Mouse (Mus musculus) frontal cortex, adult 2 months (tissue): ENCODE results near the gene Epas1. TPM values are rescaled to one million over a fixed set of nuclear protein-coding genes. Genes with fewer than 3 reads are reported as not detected.

ENCODE experiments used
- DNase-seq, 2 experiments: peaks; one replicate each; pipeline ENCODE4 v3.0.0; 2022; ENCODE audit warnings: low spot score in 1 of 2; ENCODE audit errors: extremely low spot score in 1 of 2
- polyA plus RNA-seq: library from polyadenylated mRNA; depleted of rRNA; stranded (reverse); fragments of >200 nt; gene quantifications from 2 replicates; pipeline ENCODE4 v1.2.3, GENCODE M21; 2012

Gene Epas1
- polyA plus RNA-seq, 1 experiment, result 80.9 TPM

DNA sequence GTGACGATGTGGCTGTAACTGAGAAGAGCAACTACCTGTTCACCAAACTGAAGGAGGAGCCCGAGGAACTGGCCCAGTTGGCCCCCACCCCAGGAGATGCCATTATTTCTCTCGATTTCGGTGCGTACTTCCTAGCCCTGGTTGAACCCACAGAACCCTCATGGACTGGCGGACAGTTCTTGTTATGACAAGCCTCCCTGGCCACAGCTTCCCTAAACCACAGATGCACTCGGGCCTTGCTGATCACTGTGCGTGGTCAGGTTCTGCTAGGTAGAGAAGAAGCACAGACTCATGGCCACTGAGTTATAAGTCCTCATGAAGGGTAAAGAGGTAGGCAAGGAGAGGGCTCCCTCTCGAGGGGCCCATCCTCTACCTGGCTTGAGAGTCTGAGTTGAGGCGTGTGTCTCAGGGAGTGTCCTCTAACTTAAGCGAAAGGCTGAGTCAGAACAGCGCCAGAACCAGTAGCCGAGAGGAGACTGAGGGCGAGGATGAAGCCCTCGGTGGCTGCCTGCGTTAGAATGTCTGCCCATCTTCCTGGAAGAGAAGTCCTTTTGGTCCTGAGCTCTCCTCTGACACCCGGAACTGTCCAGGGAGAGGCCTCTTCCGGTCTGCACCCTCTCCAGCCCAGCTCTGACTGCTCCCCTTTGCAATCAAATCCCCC is 71.1 kb downstream of the Epas1 start:
- no peak for DNase-seq

DNA sequence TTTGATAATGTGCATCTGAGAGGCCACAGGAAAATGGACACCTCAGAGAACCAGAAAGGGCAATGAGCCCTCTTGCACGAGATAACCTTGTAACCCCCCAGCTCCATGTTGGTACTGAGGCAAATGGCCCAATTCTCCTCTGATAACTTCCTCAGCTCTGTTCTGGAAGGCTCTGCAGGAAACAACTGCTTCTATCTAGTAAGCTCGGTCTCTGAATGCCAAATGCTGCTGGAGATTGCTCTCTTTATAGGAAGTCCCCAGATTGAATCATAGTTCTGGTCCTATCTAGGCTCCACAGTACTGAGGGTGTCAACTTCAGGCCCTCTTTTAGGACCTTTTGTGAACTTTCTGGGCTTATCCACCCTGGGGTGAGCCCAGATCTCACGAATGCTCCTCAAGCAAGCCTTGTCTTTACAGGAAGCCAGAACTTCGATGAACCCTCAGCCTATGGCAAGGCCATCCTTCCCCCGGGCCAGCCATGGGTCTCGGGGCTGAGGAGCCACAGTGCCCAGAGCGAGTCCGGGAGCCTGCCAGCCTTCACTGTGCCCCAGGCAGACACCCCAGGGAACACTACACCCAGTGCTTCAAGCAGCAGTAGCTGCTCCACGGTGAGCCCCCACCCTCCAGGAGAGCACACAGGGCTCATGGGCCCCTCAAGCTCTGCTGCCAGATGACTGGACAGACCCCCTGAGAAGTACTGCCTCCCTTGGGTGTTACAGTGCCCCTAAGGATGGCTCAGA is 71.8 kb downstream of the Epas1 start:
- DNase-seq, result no peak

DNA sequence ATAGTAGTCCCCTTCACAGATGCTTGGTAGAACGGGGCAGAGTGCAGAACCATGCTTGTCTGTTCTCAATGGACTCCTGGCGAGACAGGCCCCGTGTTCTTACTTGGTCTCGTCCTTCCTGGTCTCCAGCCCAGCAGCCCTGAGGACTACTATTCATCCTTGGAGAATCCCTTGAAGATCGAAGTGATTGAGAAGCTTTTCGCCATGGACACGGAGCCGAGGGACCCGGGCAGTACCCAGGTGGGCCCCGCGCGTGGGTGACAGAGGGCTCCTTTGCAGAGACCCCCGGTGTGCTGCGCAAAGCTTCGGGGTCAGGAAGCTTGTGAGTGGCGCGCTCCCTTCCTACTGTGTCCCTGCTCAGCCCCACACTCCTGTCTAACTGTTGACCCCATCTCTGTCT is 72.9 kb downstream of the Epas1 start:
- DNase-seq, result no peak

DNA sequence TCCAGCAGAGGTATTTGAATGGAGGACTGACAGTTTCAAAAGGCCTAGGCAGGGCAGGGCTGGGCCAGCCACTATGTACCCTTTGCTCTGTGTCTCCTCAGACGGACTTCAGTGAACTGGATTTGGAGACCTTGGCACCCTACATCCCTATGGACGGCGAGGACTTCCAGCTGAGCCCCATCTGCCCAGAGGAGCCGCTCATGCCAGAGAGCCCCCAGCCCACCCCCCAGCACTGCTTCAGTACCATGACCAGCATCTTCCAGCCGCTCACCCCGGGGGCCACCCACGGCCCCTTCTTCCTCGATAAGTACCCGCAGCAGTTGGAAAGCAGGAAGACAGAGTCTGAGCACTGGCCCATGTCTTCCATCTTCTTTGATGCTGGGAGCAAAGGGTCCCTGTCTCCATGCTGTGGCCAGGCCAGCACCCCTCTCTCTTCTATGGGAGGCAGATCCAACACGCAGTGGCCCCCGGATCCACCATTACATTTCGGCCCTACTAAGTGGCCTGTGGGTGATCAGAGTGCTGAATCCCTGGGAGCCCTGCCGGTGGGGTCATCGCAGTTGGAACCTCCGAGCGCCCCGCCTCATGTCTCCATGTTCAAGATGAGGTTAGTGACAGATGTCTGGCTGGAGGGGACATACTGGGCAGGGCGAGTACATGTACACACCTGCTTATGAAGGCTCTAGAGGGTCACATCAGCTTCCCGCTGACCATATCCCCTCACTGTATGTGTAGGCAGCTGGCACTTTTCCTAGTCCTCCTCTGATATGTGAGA is 74.1 kb downstream of the Epas1 start:
- no peak for DNase-seq

DNA sequence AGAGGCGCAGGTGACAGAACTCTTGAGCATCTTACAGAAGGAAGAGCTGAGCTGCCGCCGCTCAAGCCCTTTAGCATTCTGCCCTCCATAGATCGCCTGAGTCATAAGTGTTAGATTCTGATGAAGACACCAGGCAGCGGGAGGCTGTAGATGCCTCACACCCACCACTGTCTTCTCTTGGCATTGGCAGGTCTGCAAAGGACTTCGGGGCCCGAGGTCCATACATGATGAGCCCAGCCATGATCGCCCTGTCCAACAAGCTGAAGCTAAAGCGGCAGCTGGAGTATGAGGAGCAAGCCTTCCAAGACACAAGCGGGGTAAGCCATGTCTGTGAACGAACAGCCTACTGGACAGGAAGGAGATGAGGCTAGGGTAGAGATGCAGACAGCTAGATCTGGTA is 75.0 kb downstream of the Epas1 start:
- no peak for DNase-seq

DNA sequence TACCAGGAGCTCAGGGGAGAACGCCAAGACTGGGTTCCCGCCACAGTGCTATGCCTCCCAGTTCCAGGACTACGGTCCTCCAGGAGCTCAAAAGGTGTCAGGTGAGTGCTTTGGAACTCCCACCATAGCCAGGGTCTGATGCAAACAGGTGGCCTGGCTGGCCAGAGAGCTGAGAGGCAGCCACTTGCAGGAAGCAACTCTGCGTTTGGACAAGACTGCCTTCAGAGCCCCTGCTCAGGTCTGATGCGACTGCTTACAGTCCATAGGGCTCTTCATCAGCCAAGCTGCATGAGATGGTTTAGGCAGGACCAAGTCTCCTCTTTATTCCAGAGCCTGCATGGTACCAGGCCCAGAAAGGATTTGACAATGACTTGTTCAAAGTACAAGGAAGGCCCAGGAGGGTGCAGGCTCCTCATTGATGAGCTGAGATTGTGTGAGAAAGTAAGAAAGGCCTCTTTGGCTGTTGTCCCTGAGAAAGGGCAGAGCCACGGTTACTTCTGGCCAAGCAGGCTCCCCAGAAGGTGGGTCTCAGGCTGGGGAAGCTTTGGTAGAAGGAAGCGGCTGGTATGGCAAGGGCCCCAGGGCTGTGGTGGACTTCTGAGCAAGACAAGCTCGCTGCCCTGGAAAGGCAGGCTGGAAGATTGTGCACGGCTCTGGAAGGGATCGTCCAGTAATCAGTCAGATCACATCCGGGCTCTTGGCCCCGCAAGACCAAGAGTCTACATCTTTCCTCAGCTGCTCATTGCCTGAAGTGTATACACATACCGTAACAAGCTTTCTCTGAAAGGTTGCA is 76.1 kb downstream of the Epas1 start:
- DNase-seq, result no peak

DNA sequence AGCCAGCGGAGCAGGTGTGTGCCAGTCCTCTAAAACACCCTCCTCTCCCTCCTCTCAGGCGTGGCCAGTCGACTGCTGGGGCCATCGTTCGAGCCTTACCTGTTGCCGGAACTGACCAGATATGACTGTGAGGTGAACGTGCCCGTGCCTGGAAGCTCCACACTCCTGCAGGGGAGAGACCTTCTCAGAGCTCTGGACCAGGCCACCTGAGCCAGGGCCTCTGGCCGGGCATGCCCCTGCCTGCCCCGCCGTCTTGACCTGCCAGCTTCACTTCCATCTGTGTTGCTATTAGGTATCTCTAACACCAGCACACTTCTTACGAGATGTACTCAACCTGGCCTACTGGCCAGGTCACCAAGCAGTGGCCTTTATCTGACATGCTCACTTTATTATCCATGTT is 77.4 kb downstream of the Epas1 start:
- no peak for DNase-seq

DNA sequence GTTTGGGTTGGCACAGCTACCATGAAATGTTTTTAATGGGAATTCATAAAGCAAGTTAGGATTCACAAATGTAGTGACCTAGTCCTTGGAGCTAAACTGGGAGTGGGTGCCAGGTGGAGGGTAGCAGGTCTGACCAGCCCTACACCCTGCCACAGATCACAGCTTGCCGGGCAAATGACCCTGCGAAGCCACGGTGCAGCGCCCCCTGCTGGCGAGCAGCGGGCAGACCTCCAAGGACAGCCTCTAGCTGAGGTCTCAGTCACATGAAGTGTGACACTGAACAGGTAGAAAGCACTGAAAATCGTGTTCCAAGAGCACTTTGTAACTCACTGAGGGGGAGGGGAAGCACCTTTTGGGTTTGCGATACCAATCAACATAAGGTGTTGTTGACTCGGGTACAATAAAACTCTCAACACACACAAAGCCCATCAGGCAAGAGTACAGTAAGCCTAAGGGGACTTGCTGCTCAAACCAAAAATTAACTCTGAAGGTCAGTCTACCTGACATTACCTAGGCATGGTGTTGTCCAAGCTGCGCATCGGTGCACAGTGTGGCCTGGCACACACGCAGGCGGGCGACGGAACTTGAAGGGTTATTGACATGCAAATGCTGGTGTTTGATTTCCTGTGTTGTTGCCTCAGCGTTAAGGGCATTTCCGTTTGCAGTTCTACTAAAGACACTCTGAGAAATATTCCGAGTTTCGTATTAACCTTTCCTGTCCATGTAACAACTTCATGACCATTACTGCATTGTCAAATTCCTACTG is 79.2 kb downstream of the Epas1 start:
- no peak for DNase-seq

DNA sequence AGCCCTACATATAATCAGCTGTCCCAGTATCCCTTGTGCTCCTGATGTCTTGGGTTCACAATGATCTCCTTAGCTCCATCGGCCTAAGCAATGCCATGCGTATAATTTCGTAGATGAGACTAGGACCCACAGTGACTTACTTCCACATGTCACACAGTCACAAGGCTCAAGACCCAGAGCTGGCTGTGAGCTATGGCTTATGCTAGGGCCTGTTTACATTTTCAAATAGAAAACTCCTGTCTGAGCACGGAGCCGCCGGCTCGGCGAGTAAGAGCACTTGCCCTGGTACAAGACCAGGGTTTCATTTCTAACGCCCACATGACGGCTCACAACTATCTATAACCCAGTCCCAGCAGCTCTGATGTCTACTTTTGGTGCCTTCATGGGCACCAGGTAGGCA is 80.4 kb downstream of the Epas1 start:
- DNase-seq, result no peak

DNA sequence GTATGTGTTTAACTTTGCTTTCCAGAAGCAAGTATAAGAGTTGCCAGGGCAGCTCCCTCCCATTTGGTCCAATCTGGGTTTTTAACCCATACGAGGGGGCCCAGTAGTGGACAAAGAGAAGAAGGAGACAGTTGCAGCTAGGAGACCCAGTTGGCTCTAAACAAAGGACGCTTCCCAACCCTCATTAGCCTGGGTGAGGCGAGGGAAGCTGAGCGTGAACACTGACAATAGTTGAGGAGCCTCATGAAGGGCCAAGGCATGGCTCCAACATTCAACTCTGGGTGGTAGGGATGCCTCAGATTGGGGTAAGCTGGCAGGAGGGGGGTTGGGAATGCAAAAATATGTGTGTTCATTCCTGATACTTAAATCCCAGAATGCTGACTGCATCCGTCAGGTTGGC is 85.8 kb downstream of the Epas1 start:
- DNase-seq, result no peak

DNA sequence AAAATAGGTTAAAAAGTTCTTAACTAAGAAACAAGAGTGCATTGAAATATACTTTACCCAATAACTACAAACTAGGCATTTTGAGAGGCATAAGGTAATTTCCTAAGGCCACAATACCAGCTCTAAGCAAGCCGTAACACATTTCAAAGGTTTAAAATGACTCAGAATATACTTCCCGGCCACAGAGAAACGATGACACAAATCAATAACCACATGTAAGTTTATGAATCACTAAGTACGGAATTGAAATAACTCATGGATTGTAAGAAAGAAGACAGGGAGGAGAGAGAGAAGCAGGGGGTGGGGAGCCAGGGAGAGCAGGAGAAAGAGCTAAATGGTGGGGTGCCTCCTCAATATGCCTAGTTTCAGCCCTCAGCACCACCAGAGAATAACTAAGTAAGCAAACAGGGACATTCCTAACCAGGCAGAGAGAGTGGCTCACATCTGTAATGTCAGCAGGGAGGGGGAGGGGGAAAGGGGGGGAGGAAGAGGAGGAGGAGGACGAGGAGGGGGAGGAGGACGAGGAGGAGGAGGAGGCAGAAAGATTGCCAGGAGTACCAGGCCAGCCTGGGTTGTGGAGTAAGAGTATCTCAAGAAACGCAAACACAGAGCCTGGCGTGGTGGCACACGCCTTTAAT is 97.3 kb downstream of the Epas1 start:
- DNase-seq, result no peak

DNA sequence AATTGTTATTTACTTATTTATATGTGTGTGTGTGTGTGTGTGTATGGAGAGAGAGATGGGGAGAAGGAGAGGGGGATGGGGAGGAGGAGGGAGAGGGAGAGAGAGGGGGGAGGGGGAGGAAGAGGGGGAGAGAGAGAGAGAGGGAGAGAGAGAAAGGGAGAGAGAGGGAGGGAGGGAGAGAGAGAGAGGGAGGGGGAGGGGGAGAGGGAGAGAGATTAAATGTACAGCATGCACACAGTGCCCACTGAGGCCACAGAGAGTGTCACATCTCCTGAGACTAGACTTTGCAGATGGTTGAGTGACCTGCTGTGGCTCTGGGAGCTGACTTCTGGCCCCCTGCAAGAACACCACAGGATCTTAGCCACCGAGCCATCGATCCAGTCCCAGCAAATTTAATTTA is 98.3 kb downstream of the Epas1 start:
- DNase-seq, result no peak

DNA sequence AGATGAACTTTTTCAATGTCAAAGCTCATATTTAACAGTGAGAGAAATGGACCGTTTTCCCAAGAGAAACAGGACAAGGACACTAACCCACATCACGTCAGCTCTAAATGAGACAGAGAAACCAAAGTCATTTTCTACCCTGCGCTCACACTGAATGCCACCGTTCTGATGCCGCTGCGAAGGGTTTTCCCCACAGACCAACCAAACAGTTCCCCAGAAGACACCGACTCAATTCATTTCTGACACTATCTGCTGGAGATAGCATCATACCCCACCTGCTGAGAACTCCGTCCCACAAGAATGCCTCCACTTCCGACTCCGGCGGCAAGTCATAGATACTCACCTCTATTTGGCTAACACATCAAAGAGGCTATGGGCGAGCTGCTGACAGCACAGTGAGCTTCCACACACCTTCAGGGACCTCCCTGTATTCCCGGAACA is 99.1 kb downstream of the Epas1 start:
- DNase-seq, result no peak

DNA sequence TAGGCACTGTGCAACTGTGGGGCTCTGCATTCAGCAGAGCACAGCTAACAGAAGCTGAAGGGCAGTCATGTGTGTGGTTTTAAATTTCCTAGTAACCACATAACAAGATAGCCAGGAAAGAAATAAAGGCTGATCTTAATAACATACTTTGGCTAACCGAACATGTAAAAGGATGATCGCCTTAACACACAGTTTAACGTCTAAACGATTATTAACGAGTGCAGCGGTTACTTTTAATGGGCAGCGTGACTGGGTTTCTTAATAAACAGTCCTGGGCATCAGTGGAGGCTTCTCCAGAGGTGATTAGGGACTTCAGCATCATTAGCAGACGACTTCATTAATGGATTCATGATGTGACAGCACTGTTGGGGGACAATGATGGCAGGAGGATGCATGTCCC is 117.1 kb downstream of the Epas1 start:
- no peak for DNase-seq

DNA sequence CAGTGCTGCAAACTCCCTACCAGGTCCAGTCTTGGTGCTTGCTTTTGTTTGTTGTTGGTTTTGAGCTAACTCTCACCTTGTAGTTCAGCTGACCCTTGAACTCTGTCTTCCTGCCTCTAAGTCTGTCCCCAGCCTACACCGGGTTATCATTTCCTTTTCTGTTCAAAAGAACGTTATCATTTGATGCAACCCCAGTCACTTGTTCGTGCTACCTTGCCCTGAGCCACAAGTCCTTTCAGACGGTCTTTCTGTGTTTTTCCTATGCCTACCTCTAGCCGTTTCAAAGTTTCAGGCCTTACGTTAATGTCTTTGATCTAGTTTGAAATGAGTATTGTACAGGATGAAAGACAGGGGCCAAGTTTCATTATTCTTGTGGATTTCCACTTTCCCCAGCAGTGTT is 119.1 kb downstream of the Epas1 start:
- DNase-seq, result no peak

DNA sequence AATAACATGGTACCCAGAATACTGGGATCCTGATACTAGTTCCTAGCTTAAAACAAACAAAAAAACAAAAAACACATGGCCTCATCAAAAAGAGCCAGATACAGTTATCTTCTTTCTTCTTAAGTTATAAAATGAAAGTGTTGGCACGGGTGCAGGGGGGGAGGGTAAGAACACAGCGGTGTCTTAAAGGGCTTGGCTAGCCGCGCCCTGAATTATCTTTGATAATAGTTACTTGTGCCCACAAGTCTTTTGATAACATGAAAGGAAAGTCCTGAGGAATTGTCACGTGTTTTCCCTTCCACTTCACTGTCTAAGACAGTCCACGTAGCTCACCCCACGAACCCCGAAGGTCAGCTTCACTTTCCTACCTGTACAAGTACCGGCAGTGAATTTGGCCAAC is 123.4 kb downstream of the Epas1 start:
- DNase-seq, result no peak

DNA sequence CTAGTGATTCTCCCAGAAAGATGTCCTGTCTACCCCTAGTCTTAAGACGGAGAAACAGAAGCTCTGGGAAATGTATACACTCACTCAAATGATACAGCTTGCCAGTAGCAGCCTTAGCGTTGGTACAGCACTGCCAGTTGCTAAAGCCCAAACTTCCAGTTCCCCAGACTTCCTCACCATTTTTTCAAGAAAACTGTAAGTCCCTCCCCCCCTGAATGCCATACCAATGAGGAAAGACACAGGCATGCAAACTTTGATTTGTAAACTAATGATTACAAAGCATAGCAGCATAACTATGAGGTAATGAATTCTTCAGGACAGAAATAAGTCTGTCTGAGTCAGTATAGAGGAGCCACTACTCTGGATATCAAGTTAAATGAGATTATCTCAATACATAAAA is 124.2 kb downstream of the Epas1 start:
- no peak for DNase-seq

DNA sequence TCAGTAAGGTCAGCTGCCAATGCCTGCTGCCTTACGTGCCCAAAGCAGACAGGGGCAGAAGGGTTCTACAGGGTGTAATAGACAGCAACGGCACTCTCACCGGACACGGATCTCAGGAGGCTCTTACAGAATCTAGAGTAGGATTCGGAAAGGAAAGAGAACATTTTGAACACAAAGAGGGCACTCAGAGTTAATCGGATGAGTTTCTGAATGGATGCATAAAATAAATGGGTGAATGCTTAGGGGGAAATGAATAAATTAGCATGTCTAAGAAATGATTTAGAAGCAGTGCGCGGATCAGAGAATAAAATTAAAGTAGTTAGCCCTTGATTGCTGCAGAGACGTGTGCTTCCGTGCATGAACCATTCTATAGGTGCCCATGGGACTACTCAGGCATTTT is 126.6 kb downstream of the Epas1 start:
- DNase-seq, result no peak

DNA sequence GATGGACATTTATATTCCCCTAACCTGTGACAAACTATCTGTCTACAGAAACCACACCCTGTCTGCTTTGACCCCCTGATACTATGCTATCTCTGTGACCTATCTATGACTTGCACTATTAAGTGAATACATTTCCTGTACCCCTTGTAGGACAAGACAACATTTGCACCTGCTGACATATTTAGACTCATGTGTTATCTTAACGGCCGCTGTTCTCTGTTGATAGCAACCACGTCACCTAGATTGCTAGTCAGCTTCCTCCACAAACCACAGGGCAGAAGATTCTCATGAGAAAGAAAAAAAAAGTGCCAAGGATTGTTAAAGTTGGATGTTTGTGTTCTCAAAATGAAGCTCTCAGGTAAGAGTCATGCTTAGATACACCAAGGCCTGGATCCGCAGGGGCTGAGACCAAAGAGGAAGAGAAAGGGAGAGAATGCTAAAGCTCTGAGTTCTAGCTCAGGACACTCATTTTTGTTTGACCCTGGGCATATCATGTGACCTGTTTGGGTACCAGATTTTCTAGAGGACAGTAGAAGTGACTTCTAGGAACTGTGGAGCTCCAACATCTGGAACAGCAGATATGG is 127.1 kb downstream of the Epas1 start:
- no peak for DNase-seq
